Mouse (Mus musculus) telencephalon, adult 2 months (tissue): ENCODE measurements at regions not wholly inside any gene's neighbourhood (a gene's known extent, or its start where the extent isn't known, plus 50 kb on each side); places are given as distances from the start of the nearest gene placed in this dataset.

Experiments used
- DNase-seq: peaks from one replicate; pipeline ENCODE4 v3.0.0-alpha.2; 2011; ENCODE audit warnings: low read depth, low spot score

DNA sequence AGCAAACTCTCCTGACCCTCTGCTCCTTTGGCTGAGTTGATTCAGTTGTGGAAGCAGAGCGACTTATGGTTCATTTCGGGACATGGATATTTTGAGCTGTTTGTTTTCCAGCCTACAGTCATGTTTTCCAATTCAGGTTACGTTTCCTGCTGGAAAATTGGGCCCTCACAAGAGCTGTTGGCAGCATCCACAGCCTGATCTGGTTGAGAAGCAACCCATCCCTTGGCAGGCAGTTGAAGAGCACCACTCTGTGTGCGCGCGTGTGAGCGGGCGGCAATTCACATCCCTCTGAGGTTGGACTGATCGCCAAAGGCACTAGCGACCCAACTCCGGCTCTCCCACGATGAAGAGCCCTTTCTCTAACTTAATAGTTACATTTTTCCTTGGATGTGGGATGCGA lies 457.1 kb downstream of the Tmem38b start:
- peak; percentile 12 for DNase-seq

DNA sequence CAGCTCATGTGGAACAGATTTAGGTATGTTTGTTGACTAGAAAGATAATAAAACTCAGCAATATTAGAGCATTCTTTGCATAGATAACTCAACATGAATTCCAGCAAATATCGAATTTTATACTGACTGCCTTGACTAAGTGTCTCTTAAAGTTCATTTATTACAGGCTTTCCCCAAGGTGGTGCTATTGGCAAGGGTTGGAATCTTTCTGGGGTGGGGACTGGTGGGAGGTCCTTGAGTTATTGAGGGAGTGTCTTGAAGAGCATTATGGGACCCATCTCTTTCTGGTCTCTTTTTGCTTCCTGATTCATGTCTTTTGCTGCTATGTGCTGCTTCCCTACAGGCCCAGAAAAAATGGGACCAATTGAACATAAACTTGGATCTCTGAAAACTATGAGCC lies 488.0 kb downstream of the Tmem38b start:
- no peak for DNase-seq

GRCm38 (mm10) chr4:54324851-54325250 lies 499.0 kb downstream of the Tmem38b start:
- no peak for DNase-seq

DNA sequence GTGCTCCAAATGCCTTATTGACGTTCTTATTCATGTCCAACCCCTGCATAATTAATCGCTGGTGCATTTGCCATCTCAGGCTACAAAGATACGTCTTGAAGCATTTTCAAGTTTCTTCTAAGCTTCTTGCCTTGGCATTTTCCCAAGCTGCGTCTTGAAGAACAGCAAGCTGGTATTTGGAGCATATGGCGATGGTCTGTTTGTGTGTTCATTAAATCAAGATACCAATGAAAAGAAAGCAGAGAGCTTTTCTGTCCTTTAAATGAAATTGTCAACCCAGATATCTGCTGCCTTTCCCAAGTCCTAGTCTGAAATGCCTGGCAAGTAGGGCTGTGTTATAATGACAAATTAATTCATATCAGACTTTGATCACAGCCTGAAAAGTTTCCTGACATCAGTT lies 502.4 kb downstream of the Tmem38b start:
- DNase-seq: peak; percentile 62

- no peak for DNase-seq
Observed at GRCm38 (mm10) chr4:54328711-54329427, 503.0 kb downstream of the Tmem38b start.

- no peak for DNase-seq
Observed at GRCm38 (mm10) chr4:54330686-54331085, 504.8 kb downstream of the Tmem38b start.

- no peak for DNase-seq
Observed at GRCm38 (mm10) chr4:54331588-54332211, 505.9 kb downstream of the Tmem38b start.

DNA sequence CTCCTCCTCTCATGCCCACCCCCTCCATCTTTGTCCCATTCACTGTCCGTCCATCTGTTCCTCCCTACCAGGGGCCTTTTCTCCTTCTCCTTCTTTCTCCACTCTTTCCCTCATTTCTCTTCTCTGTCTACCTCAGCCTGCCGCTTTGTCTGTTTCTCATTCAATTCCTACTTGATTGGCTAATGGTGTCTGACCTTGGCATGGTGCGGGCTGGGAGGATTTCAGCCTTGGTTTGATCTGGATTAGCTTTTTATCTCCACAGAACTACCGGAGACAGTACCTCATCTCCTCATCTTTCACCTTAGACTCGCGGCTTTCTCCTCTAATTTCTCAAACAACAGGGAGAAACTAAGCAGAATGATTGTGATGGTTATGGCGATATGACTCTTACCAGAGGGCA lies 506.4 kb downstream of the Tmem38b start:
- no peak for DNase-seq

- DNase-seq: peak; percentile 79
Observed at GRCm38 (mm10) chr4:54338556-54338955, 512.7 kb downstream of the Tmem38b start.

- DNase-seq: no peak
Observed at GRCm38 (mm10) chr4:54340106-54340505, 514.3 kb downstream of the Tmem38b start.

DNA sequence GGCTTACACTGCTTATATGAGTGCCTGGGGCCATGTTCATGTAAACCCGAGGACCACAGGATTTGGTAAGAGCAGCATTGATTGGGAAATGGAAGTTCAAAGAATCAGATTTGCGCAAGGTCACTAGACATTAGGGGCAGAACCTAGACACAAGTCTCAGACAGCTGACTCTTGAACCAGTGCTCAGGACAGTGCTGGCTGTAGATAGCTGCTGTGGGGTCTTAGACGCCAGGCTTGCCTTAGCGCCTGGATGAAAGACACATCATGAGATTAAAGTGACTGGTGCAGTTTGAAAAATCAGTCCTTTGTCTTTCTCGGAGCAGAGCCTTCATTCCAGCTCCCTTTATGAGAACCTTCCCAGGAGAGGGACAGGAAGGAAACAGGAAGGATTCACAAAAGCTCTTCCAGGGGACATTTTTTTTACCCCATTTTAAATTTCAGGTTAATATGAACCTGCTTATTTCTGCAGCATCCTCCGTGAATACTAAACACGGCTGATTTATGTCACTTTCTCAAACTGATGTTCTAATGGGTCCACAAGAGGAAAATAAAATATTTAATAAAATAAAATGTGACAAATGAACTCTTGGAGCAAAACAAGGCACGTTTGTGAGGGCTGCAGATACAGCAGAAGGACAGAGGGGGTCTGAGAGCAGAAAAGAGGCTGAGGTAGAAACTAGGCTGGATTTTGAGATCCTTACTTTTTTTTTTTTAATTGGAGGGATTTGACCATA lies 528.0 kb downstream of the Tmem38b start:
- DNase-seq: no peak

GRCm38 (mm10) chr4:54354391-54354726 lies 528.5 kb downstream of the Tmem38b start:
- DNase-seq: no peak

DNA sequence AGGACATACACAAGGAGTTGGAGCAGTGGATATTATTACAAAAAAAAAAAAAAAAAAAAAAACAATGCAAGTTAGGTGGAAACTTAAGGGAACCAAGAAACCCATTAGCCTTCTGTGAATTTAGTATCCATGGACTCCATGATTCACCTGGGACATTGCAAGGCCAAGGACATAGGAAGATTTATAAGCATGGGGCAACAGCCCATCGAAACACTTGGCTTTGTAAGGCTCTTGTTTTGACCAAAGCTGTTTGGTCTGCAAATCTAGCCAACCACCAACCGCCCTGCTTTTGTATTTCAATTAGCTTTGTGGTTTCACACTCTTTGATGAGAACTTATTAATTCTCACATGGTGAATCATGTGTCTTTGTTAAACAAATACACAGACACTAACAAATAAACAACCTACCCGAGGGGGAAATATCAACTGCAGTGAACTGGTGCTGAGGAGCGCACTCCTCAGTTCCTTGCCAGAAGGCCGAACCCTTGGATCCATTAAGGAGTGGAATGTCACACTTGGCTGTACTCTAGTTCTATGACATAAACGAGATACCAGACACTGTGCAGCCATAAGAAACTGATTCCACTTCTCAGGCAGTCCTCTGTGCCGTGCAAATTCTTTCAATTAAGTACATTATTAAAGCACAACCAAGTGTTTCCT lies 529.7 kb downstream of the Tmem38b start:
- no peak for DNase-seq

DNA sequence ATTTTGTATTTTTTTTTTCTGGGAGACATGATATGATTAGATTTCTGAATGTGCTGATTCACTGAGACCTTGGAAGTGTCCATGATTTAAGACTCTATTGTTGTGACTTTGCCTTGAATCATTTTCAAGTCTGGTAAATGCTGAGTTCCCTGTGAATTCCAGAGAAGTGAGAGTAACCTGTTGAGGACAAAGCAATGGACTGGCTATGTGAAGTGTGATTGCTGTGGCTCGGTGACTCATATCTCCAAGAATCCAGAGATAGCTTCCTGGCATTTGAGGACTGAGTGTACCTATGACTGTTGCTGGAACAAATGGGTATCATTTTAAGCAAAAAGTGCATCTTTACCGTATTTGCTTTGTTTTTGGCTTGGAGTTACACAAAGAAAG lies 530.2 kb downstream of the Tmem38b start:
- no peak for DNase-seq

DNA sequence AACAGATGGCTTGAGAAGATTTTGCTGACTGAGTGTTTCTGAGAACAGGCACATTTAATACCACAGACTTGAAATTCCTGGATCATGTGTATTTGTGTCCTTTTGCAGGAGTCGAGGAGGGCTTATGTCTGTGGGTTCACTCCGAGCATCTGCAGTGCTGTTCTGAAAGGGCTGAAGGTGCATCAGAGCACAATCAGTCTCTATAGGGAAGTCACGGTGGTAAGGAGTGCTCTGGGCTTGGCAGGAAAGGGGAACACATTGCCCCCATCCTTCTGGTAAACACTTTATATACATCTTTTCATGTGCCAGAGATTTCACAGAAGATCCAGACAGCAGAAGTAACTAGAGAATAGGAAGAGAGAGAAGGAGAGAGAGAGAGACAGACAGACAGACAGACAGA lies 545.1 kb downstream of the Tmem38b start:
- DNase-seq: peak; percentile 11

DNA sequence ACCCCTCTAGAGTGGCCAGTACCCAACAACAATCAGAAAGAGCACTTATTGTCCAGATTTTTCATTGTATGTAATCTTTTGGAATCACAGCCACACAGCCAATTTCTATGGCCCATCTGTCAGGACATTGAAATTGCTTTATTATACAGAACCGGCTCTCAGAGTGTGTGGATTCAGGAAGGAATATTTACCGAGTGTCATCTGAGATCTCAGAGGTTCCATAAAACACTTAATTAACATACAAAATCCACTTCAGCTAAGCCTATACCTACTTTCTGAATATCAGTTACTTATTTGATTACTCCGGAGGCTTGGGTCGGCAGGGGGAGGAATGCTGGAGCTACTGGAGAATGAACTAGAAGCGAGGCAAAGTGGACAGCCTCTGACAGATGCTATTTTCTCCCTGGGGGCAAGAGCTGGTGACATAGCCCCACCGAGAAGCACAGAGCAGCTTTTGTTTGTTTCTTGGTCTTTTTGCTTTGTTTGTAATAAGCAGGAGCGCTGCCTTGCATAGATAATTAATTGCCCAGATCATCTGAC lies 545.6 kb downstream of the Tmem38b start:
- DNase-seq: peak; percentile 65

DNA sequence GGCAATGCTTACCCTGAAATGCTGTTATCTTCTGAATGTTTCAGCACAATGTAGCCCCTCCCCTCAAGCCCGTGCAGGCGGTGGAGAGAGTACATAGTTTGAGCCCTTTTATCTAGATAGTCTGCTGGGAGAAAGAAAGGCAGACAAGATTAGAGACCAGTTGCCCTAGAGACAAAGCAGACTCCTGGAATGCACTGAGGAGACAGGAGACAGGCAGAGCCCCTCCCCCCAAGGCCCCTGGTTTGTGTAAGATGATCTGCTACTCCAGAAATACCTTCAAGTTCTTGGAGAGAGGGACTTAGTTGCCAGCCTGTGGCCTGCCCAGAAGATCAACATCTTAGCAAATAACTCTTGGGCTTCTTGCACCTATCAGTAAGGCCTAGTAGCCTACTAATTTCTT lies 547.8 kb downstream of the Tmem38b start:
- no peak for DNase-seq

- no peak for DNase-seq
Observed at GRCm38 (mm10) chr4:54374457-54374856, 548.6 kb downstream of the Tmem38b start.

DNA sequence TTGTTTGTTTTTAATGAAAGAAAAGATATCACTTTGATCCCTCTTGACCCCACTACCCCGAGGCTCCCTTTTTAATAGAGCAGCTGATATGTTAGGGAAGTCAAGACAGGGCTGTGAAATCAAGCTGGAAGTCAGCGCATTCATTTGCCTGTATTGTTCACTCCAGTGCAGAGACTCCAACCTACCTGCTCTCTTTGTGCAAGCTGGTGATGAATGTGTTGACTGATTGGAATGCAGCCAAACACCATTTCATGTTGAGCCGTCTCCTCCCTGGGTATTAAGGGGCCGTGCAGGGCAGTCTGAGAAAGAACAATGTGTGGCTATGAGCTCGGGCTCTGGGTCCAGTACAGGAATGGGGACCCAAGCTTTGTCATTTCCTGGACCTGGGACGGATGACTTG lies 557.4 kb upstream of the Zfp462 start:
- DNase-seq: no peak

DNA sequence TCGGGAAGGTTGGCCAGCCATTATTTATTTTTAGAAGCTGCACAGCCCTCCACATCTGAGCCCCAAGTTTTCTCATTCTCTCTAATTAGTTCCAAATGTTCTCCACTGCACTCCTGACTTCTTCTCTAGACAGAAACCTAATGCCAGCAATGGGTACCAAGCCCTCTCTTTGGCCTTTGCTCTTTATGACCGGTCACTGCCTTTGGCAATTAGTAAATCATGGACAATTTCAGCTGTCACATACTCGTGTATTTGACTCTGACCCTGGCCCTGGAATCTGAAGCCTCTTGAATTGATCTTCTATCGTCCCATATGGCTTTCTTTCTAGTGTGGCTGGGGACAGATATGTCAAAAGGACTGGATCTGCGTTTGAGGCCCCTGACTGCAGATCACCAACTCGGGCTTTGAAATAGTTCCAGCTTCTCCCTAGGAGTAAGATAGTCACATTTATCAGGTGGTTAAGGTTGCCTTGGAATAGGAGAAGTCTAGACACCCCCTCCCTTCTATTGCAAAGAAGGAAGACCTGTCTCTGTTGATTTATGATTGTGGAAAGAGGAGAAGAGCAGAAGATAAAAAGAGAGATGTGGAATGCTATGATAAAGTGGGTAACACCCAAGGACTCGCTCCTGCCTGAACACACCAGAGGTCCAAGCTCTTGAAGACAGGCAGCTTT lies 553.2 kb upstream of the Zfp462 start:
- no peak for DNase-seq

GRCm38 (mm10) chr4:54406151-54406550 lies 538.7 kb upstream of the Zfp462 start:
- DNase-seq: no peak

DNA sequence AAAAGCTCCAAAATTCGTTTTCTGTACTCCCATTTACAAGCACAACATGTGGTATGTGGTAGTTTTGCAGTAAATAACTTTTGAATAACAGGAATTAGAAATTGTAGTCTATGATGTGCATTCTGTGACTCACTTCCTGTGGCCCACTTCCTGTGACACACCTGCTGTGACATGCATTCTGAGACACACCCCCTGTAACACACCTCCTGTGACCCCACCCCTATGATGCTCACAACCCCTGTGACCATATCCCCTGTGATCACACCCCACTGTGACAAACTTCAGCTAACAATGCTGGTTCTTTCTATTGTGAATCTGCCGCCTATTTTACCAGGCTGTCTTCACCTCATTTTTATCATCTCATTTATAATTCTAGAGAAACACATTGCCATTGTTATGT lies 536.9 kb upstream of the Zfp462 start:
- no peak for DNase-seq
